Mouse (Mus musculus): ENCODE measurements at regions not wholly inside any gene's neighbourhood (a gene's known extent, or its start where the extent isn't known, plus 50 kb on each side); places are given as distances from the start of the nearest gene placed in this dataset.
A peak's percentile ranks its signal among the peaks of the same experiment; 100 is the strongest.

DNA sequence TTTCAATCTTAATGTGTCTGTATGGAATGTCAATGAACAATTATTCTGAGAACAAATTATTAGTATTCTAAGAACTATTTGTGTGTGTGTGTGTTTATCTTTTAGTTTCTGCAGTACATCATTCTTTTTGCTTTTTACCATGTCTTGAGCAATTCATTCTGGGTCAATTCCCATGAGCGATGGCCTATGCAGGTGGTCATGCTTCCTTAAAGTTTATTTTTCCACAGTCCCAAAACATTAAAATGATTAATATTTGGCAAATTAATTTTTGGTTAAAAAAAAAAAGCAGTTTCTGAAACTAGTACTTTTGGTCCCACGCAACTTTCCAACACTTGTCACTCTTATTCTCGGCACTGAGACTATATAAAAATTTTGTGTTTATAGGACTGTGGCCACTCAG, 416.8 kb upstream of the Rgmb start:
- ATAC-seq (ENCODE audit: low read depth) (no peak), DNase-seq (ENCODE audit: low spot score) (no peak)
- Histone ChIP-seq H3K27me3 (replicated peaks; ENCODE audit: control insufficient read depth, insufficient read depth, low read length) (no peaks in the 10 kb centered on the region), H3K36me3 (ENCODE audit: control insufficient read depth, insufficient read depth, low read length) (no peaks in the 10 kb centered on the region), H3K4me3 (ENCODE audit: low read depth, low read length) (no peak overlapping the region), H3K4me1 (ENCODE audit: control insufficient read depth, insufficient read depth, low read length) (no peaks in the 10 kb centered on the region), H3K9ac (ENCODE audit: low read depth, low read length) (no peak overlapping the region), H3K4me2 (ENCODE audit: low read depth, low read length) (no peak overlapping the region), H3K9me3 (ENCODE audit: control insufficient read depth, low read length) (no peaks in the 10 kb centered on the region), H3K27ac (replicated peaks; ENCODE audit: low read depth, low read length) (no peak overlapping the region)
- WGBS, result 93% methylated on average over 3 of the region's 3 CpGs

- DNase-seq (ENCODE audit: low spot score), result no peak
- H3K4me1 ChIP-seq (ENCODE audit: control insufficient read depth, insufficient read depth, low read length), result no peaks in the 10 kb centered on the region
- H3K4me3 ChIP-seq (ENCODE audit: low read depth, low read length), result no peak overlapping the region
- no peak overlapping the region for H3K4me2 ChIP-seq (ENCODE audit: low read depth, low read length)
- no peaks in the 10 kb centered on the region for H3K9me3 ChIP-seq (ENCODE audit: control insufficient read depth, low read length)
- H3K9ac ChIP-seq (ENCODE audit: low read depth, low read length), result no peak overlapping the region
- no peak for ATAC-seq (ENCODE audit: low read depth)
- H3K27me3 ChIP-seq (replicated peaks; ENCODE audit: control insufficient read depth, insufficient read depth, low read length), result no peaks in the 10 kb centered on the region
- 66% methylated on average over 2 of the region's 2 CpGs for WGBS
- H3K27ac ChIP-seq (replicated peaks; ENCODE audit: low read depth, low read length), result no peak overlapping the region
- no peaks in the 10 kb centered on the region for H3K36me3 ChIP-seq (ENCODE audit: control insufficient read depth, insufficient read depth, low read length)
Measured at GRCm38 (mm10) chr17:16221253-16221652, 390.4 kb upstream of the Rgmb start.

DNA sequence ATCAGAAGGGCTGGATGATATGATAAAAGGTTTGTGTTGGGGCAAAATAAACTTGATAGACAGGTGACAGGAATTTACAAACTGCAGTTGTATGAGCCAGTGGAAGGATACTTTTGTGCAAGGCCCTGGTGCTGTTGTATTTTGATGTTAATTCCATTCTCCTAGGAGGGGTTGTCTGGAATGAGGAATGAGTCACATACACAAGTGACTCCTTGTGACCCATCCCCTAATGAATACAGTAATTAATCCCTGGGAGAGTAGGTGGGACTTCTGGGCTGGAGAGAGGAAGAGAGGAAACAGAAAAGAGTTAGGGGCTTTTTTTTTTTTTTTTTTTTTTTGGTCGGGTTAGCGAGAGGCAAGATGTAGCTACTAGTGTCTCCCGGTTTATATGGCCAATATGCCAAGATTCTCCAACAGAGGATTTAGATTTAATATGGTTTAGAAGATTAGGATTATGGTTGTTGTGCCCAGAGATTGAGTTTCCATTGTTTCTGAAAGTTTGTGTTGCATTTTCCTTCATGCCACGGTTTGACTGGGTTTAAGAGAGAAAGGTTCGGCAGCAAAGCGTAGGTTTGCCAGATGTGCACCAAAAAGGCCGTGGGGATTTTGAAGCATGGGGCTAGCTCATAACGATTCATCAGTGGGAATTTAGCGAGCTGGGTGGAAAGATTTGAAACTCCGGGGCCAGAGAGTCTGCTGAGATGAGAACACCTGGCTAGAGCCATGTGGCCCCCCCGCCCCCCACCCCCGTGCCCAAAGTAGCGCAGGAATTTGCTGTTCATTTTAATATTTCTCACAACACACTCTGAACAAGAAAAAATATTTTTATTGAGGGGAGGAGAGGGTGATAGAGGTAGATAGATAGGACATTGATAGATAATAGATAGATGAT, 389.1 kb upstream of the Rgmb start:
- no peak overlapping the region for H3K4me3 ChIP-seq (ENCODE audit: low read depth, low read length)
- no peaks in the 10 kb centered on the region for H3K9me3 ChIP-seq (ENCODE audit: control insufficient read depth, low read length)
- H3K9ac ChIP-seq (ENCODE audit: low read depth, low read length), result no peak overlapping the region
- no peak overlapping the region for H3K4me2 ChIP-seq (ENCODE audit: low read depth, low read length)
- no peak overlapping the region for H3K27ac ChIP-seq (replicated peaks; ENCODE audit: low read depth, low read length)
- no peaks in the 10 kb centered on the region for H3K36me3 ChIP-seq (ENCODE audit: control insufficient read depth, insufficient read depth, low read length)
- H3K4me1 ChIP-seq (ENCODE audit: control insufficient read depth, insufficient read depth, low read length), result no peaks in the 10 kb centered on the region
- 80% methylated on average over 13 of the region's 13 CpGs for WGBS
- H3K27me3 ChIP-seq (replicated peaks; ENCODE audit: control insufficient read depth, insufficient read depth, low read length), result no peaks in the 10 kb centered on the region
- ATAC-seq (ENCODE audit: low read depth), result no peak
- DNase-seq (ENCODE audit: low spot score), result no peak

DNA sequence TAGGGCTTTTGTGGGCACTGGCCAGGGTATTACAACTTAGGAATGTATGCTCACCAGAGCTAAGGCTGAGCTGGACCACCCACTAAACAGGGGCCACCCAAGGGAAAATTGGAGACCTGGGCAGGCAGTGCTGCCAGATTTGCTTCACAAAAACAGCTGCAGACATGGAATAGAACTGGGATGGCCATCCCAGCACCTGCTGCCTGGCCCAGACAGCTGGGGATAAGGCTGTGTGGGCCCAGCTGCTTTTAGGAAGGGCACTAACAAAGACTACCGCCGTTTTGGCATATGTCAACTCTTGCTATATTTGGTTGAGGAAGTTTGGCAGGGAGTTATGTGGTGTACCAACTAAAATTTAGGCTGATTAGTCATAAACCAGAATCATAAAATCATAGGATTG, 387.8 kb upstream of the Rgmb start:
- Histone ChIP-seq H3K36me3 (ENCODE audit: control insufficient read depth, insufficient read depth, low read length) (no peaks in the 10 kb centered on the region), H3K9ac (ENCODE audit: low read depth, low read length) (no peak overlapping the region), H3K4me2 (ENCODE audit: low read depth, low read length) (no peak overlapping the region), H3K9me3 (ENCODE audit: control insufficient read depth, low read length) (no peaks in the 10 kb centered on the region), H3K4me1 (ENCODE audit: control insufficient read depth, insufficient read depth, low read length) (no peaks in the 10 kb centered on the region), H3K4me3 (ENCODE audit: low read depth, low read length) (no peak overlapping the region), H3K27me3 (replicated peaks; ENCODE audit: control insufficient read depth, insufficient read depth, low read length) (no peaks in the 10 kb centered on the region), H3K27ac (replicated peaks; ENCODE audit: low read depth, low read length) (no peak overlapping the region)
- ATAC-seq (ENCODE audit: low read depth) (peak; percentile 89), DNase-seq (ENCODE audit: low spot score) (peak; percentile 87)
- 41% methylated on average over 2 of the region's 2 CpGs for WGBS

- no peak overlapping the region for H3K4me2 ChIP-seq (ENCODE audit: low read depth, low read length)
- no peaks in the 10 kb centered on the region for H3K9me3 ChIP-seq (ENCODE audit: control insufficient read depth, low read length)
- H3K27me3 ChIP-seq (replicated peaks; ENCODE audit: control insufficient read depth, insufficient read depth, low read length), result no peaks in the 10 kb centered on the region
- DNase-seq (ENCODE audit: low spot score) (no peak), ATAC-seq (ENCODE audit: low read depth) (no peak)
- WGBS, result 60% methylated on average over 2 of the region's 2 CpGs
- no peak overlapping the region for H3K4me3 ChIP-seq (ENCODE audit: low read depth, low read length)
- H3K9ac ChIP-seq (ENCODE audit: low read depth, low read length), result no peak overlapping the region
- no peaks in the 10 kb centered on the region for H3K4me1 ChIP-seq (ENCODE audit: control insufficient read depth, insufficient read depth, low read length)
- no peak overlapping the region for H3K27ac ChIP-seq (replicated peaks; ENCODE audit: low read depth, low read length)
- no peaks in the 10 kb centered on the region for H3K36me3 ChIP-seq (ENCODE audit: control insufficient read depth, insufficient read depth, low read length)
Measured at GRCm38 (mm10) chr17:16216796-16217195, 386.0 kb upstream of the Rgmb start.

DNA sequence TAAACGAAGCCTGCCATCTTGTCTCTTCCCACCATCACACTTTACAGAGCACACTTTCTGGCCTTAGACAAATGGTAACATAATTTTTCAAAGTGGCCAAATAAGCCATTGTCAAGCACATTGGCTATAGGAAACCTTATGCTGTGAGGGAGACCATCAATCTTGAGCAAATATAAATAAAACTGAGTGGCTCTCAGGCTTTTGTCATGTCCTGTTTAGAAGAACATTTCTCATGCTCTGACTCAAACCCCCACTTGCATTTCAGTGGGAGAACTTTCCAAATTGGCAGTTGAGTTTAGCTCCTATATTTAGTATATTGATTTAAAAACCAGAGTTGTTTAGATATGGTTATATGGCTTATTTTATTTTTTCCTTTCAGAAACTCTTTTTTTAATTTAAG, 362.8 kb upstream of the Rgmb start:
- H3K9ac ChIP-seq (ENCODE audit: low read depth, low read length), result no peak overlapping the region
- H3K4me1 ChIP-seq (ENCODE audit: control insufficient read depth, insufficient read depth, low read length), result no peaks in the 10 kb centered on the region
- no peaks in the 10 kb centered on the region for H3K36me3 ChIP-seq (ENCODE audit: control insufficient read depth, insufficient read depth, low read length)
- no peak overlapping the region for H3K4me3 ChIP-seq (ENCODE audit: low read depth, low read length)
- no peak overlapping the region for H3K4me2 ChIP-seq (ENCODE audit: low read depth, low read length)
- H3K27ac ChIP-seq (replicated peaks; ENCODE audit: low read depth, low read length), result no peak overlapping the region
- WGBS, result 88% methylated on average over 1 of the region's 1 CpGs
- no peaks in the 10 kb centered on the region for H3K27me3 ChIP-seq (replicated peaks; ENCODE audit: control insufficient read depth, insufficient read depth, low read length)
- DNase-seq (ENCODE audit: low spot score) (no peak), ATAC-seq (ENCODE audit: low read depth) (no peak)
- no peaks in the 10 kb centered on the region for H3K9me3 ChIP-seq (ENCODE audit: control insufficient read depth, low read length)

DNA sequence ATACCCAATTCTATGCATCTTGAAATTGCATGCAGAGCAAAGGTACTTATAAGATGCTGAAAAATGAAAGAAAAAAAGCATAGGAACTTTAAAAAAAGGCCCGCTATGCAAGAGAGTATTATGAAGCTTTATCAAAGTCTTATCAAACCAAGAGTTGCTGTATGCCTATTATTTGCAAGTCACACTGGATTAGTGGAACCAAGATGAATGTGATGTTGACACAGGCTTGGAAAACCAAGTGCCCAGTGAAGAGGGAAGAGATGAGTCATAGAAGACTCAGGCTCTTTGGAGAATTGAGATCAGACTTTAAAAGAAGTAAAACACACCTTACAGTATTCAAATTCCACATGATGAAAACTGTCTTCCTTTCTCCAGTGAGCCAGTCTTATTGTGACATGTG, 350.0 kb upstream of the Rgmb start:
- Histone ChIP-seq H3K36me3 (ENCODE audit: control insufficient read depth, insufficient read depth, low read length) (no peaks in the 10 kb centered on the region), H3K9ac (ENCODE audit: low read depth, low read length) (no peak overlapping the region), H3K4me3 (ENCODE audit: low read depth, low read length) (no peak overlapping the region), H3K4me1 (ENCODE audit: control insufficient read depth, insufficient read depth, low read length) (0 out of 2 replicates have a peak, but pooled peaks cover 3% of the 10 kb centered on the region), H3K27ac (replicated peaks; ENCODE audit: low read depth, low read length) (no peak overlapping the region), H3K4me2 (ENCODE audit: low read depth, low read length) (no peak overlapping the region), H3K27me3 (replicated peaks; ENCODE audit: control insufficient read depth, insufficient read depth, low read length) (no peaks in the 10 kb centered on the region), H3K9me3 (ENCODE audit: control insufficient read depth, low read length) (no peaks in the 10 kb centered on the region)
- DNase-seq (ENCODE audit: low spot score) (no peak), ATAC-seq (ENCODE audit: low read depth) (no peak)
- 90% methylated on average over 1 of the region's 1 CpGs for WGBS

DNA sequence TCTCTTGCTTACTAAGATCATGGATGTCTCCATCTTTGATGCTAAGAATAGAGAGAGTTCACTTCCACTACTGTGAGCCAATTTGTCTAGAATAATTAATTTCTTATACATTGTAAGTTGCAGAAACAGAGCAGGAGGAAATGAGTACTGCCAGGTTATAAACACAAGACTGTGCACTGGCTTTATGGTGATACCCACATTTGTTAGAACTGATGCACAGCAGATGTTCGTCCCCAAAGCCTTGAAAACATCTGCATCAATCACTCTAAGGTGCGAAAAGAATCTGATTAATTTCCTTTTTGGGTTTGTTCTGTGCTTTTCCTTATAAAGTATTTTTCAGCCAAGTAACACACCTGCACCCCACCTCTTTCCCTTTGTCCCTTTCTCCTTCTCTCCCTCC, 347.3 kb upstream of the Rgmb start:
- no peaks in the 10 kb centered on the region for H3K9me3 ChIP-seq (ENCODE audit: control insufficient read depth, low read length)
- DNase-seq (ENCODE audit: low spot score) (peak; percentile 12), ATAC-seq (ENCODE audit: low read depth) (no peak)
- 50% methylated on average over 2 of the region's 2 CpGs for WGBS
- no peak overlapping the region for H3K4me2 ChIP-seq (ENCODE audit: low read depth, low read length)
- 0 out of 2 replicates have a peak, but pooled peaks cover 3% of the 10 kb centered on the region for H3K4me1 ChIP-seq (ENCODE audit: control insufficient read depth, insufficient read depth, low read length)
- no peak overlapping the region for H3K9ac ChIP-seq (ENCODE audit: low read depth, low read length)
- no peaks in the 10 kb centered on the region for H3K36me3 ChIP-seq (ENCODE audit: control insufficient read depth, insufficient read depth, low read length)
- no peak overlapping the region for H3K4me3 ChIP-seq (ENCODE audit: low read depth, low read length)
- no peaks in the 10 kb centered on the region for H3K27me3 ChIP-seq (replicated peaks; ENCODE audit: control insufficient read depth, insufficient read depth, low read length)
- no peak overlapping the region for H3K27ac ChIP-seq (replicated peaks; ENCODE audit: low read depth, low read length)

Measured in embryonic facial prominence, embryonic 14.5 days (tissue).